Mouse (Mus musculus): ENCODE measurements at regions not wholly inside any gene's neighbourhood (a gene's known extent, or its start where the extent isn't known, plus 50 kb on each side); places are given as distances from the start of the nearest gene placed in this dataset.

- H3K4me1 ChIP-seq (ENCODE audit: insufficient read depth): no peaks in the 10 kb centered on the region
- no peaks in the 10 kb centered on the region for H3K27me3 ChIP-seq (ENCODE audit: insufficient read depth, low read length)
- H3K4me2 ChIP-seq (ENCODE audit: low read depth, low read length): no peak overlapping the region
- H3K4me3 ChIP-seq (ENCODE audit: low read depth, low read length): no peak overlapping the region
- no peak for DNase-seq
- H3K9me3 ChIP-seq (ENCODE audit: low read length): no peaks in the 10 kb centered on the region
- no peak overlapping the region for H3K9ac ChIP-seq (replicated peaks)
- 33% methylated on average over 5 of the region's 5 CpGs for WGBS (ENCODE audit: insufficient replicate concordance)
- no peak for ATAC-seq
- no peak overlapping the region for H3K27ac ChIP-seq (ENCODE audit: low read depth)
- H3K36me3 ChIP-seq (replicated peaks; ENCODE audit: insufficient read depth, low read length): no peaks in the 10 kb centered on the region
- TF ChIP-seq CTCF (IDR thresholded peaks at IDR 0.05; ENCODE audit: low read depth) (no peak), EP300 (IDR thresholded peaks at IDR 0.05; ENCODE audit: low read depth) (no peak)
These were observed 259.3 kb downstream of the Setd4 start for GRCm38 (mm10) chr16:93344555-93344954.

- no peaks in the 10 kb centered on the region for H3K27me3 ChIP-seq (ENCODE audit: insufficient read depth, low read length)
- H3K9me3 ChIP-seq (ENCODE audit: low read length): no peaks in the 10 kb centered on the region
- no peaks in the 10 kb centered on the region for H3K36me3 ChIP-seq (replicated peaks; ENCODE audit: insufficient read depth, low read length)
- no peak overlapping the region for H3K4me3 ChIP-seq (ENCODE audit: low read depth, low read length)
- TF ChIP-seq EP300 (IDR thresholded peaks at IDR 0.05; ENCODE audit: low read depth): no peak
- no peak overlapping the region for H3K27ac ChIP-seq (ENCODE audit: low read depth)
- DNase-seq: no peak
- H3K4me2 ChIP-seq (ENCODE audit: low read depth, low read length): no peak overlapping the region
- ATAC-seq: no peak
- WGBS (ENCODE audit: insufficient replicate concordance): 77% methylated on average over 2 of the region's 2 CpGs
- no peak overlapping the region for H3K9ac ChIP-seq (replicated peaks)
- H3K4me1 ChIP-seq (ENCODE audit: insufficient read depth): no peaks in the 10 kb centered on the region
These were observed 261.2 kb downstream of the Setd4 start for GRCm38 (mm10) chr16:93342701-93343100.

DNA sequence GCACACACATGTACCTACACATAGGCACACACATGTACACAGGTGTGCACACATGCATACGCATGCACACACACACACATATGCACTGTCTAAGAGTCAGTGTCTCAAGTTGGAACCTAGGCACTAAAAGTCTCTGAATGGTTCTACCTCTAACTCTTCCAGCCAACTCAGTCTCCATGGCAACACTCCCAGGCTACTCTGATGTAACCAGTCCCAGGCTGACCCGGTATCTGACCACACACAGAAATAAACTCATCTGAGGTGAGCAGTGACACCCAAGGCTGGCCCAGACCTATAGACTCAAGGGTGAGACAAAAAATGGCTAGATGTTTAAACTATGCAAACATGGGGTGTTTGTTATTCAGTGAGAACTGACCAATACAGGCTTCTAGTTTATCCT is 262.1 kb downstream of the Setd4 start:
- TF ChIP-seq CTCF (IDR thresholded peaks at IDR 0.05; ENCODE audit: low read depth) (no peak), EP300 (IDR thresholded peaks at IDR 0.05; ENCODE audit: low read depth) (no peak)
- Histone ChIP-seq H3K27ac (ENCODE audit: low read depth) (no peak overlapping the region), H3K4me1 (ENCODE audit: insufficient read depth) (no peaks in the 10 kb centered on the region), H3K4me3 (ENCODE audit: low read depth, low read length) (no peak overlapping the region), H3K27me3 (ENCODE audit: insufficient read depth, low read length) (no peaks in the 10 kb centered on the region), H3K9ac (replicated peaks) (no peak overlapping the region), H3K36me3 (replicated peaks; ENCODE audit: insufficient read depth, low read length) (no peaks in the 10 kb centered on the region), H3K4me2 (ENCODE audit: low read depth, low read length) (no peak overlapping the region), H3K9me3 (ENCODE audit: low read length) (no peaks in the 10 kb centered on the region)
- WGBS (ENCODE audit: insufficient replicate concordance): 76% methylated on average over 2 of the region's 2 CpGs
- ATAC-seq: 0 out of 2 replicates have a peak, but pooled peaks have one; percentile 25
- DNase-seq: no peak

GRCm38 (mm10) chr16:93338806-93339205 is 265.1 kb downstream of the Setd4 start:
- Histone ChIP-seq H3K36me3 (replicated peaks; ENCODE audit: insufficient read depth, low read length) (no peaks in the 10 kb centered on the region), H3K27me3 (ENCODE audit: insufficient read depth, low read length) (no peaks in the 10 kb centered on the region), H3K4me1 (ENCODE audit: insufficient read depth) (no peaks in the 10 kb centered on the region), H3K4me2 (ENCODE audit: low read depth, low read length) (no peak overlapping the region), H3K9ac (replicated peaks) (no peak overlapping the region), H3K4me3 (ENCODE audit: low read depth, low read length) (no peak overlapping the region), H3K9me3 (ENCODE audit: low read length) (no peaks in the 10 kb centered on the region), H3K27ac (ENCODE audit: low read depth) (no peak overlapping the region)
- WGBS (ENCODE audit: insufficient replicate concordance): 62% methylated on average over 6 of the region's 6 CpGs
- TF ChIP-seq EP300 (IDR thresholded peaks at IDR 0.05; ENCODE audit: low read depth) (no peak), CTCF (IDR thresholded peaks at IDR 0.05; ENCODE audit: low read depth) (no peak)
- ATAC-seq (no peak), DNase-seq (no peak)

- H3K4me2 ChIP-seq (ENCODE audit: low read depth, low read length): no peak overlapping the region
- ATAC-seq (peak; percentile 43), DNase-seq (no peak)
- H3K27me3 ChIP-seq (ENCODE audit: insufficient read depth, low read length): no peaks in the 10 kb centered on the region
- H3K27ac ChIP-seq (ENCODE audit: low read depth): no peak overlapping the region
- H3K4me1 ChIP-seq (ENCODE audit: insufficient read depth): no peaks in the 10 kb centered on the region
- H3K4me3 ChIP-seq (ENCODE audit: low read depth, low read length): no peak overlapping the region
- 51% methylated on average over 11 of the region's 11 CpGs for WGBS (ENCODE audit: insufficient replicate concordance)
- no peaks in the 10 kb centered on the region for H3K9me3 ChIP-seq (ENCODE audit: low read length)
- no peak overlapping the region for H3K9ac ChIP-seq (replicated peaks)
- TF ChIP-seq CTCF (IDR thresholded peaks at IDR 0.05; ENCODE audit: low read depth) (no peak), EP300 (IDR thresholded peaks at IDR 0.05; ENCODE audit: low read depth) (peak; percentile 76; the same call in 1 of the 2 replicates)
- no peaks in the 10 kb centered on the region for H3K36me3 ChIP-seq (replicated peaks; ENCODE audit: insufficient read depth, low read length)
These were observed 268.3 kb downstream of the Setd4 start for GRCm38 (mm10) chr16:93335322-93336111.

- TF ChIP-seq CTCF (IDR thresholded peaks at IDR 0.05; ENCODE audit: low read depth) (no peak), EP300 (IDR thresholded peaks at IDR 0.05; ENCODE audit: low read depth) (no peak)
- no peak overlapping the region for H3K4me2 ChIP-seq (ENCODE audit: low read depth, low read length)
- no peak for ATAC-seq
- H3K4me1 ChIP-seq (ENCODE audit: insufficient read depth): no peaks in the 10 kb centered on the region
- no peaks in the 10 kb centered on the region for H3K9me3 ChIP-seq (ENCODE audit: low read length)
- WGBS (ENCODE audit: insufficient replicate concordance): 77% methylated on average over 6 of the region's 6 CpGs
- H3K4me3 ChIP-seq (ENCODE audit: low read depth, low read length): no peak overlapping the region
- H3K27me3 ChIP-seq (ENCODE audit: insufficient read depth, low read length): no peaks in the 10 kb centered on the region
- H3K27ac ChIP-seq (ENCODE audit: low read depth): no peak overlapping the region
- DNase-seq: no peak
- no peaks in the 10 kb centered on the region for H3K36me3 ChIP-seq (replicated peaks; ENCODE audit: insufficient read depth, low read length)
- no peak overlapping the region for H3K9ac ChIP-seq (replicated peaks)
These were observed 270.2 kb downstream of the Setd4 start for GRCm38 (mm10) chr16:93333654-93334053.
